Mouse (Mus musculus) lung, postnatal 4 days (tissue): ENCODE measurements around the gene Twnk.

Experiments used
- DNase-seq, 2 experiments: peaks; one replicate each; pipeline ENCODE4 v3.0.0; 2021

Gene Twnk

GRCm38 (mm10) chr19:45053451-45053850, 48.0 kb downstream of the Twnk start:
- no peak for DNase-seq

- DNase-seq: no peak
Observed at GRCm38 (mm10) chr19:45054892-45055690, 49.6 kb downstream of the Twnk start.

- peak in 1 of 2 experiments; percentile 59 for DNase-seq
Observed at GRCm38 (mm10) chr19:45056364-45056763, 50.9 kb downstream of the Twnk start.

GRCm38 (mm10) chr19:45056908-45057698, 51.6 kb downstream of the Twnk start:
- peak in 1 of 2 experiments; percentile 22 for DNase-seq

DNA sequence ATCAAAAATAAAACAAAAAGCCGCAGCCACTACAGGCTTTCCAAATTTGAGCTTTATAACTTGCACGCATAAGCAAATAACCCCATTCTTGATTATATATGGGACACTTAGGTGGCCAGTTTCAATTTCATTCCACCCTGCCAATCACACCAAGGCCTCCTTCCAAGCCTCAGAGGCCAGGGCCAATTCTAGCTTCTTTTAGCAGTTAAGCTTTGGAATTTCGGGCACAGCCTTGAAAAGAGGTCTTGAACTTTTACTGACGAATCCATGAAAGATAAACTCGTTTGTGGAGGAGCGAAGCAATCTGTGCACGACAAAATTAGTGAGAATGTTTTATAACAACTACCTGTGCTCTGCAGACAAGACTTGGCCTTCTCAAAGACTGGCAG, 52.3 kb downstream of the Twnk start:
- DNase-seq: no peak

DNA sequence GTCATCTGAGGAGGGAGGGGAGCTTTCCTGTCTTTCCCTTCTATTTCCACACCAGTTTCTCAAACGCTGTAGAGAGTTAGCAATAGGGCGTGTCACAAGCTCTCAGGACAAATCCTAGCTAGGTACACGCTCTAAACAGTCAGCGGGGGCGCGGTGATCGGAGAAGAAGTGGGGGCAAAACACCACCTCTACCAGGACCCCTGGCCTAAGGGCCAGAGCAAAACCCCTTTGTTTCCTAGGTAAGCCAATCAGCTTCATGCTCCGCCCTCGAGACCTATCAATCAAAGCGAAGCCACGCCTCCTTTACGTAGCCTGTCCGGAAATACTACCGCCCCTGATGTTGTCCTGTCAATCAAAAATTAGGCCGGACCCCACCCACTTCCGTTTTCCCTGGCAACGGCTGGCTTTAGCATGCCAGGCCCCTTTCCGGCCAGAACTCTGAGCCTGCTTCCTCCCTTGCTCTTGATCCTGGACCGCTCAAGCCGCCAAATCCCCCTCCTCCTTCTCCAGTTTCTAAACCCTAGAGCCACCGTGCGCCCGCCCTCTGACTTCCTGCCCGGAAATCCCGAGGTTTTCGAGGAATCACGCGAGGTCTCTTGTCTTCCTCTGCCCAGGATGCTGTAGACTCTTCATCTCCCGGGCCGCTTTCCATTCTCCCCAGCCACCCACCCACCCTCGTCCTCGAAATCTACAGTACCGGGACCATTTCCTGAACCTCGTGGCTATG, 52.8 kb downstream of the Twnk start:
- peak; percentile 96 for DNase-seq

- no peak for DNase-seq
Observed at GRCm38 (mm10) chr19:45058841-45059240, 53.4 kb downstream of the Twnk start.
